Mouse (Mus musculus): Measurements from ENCODE around the gene Arcn1. TPM values are rescaled to one million over a fixed set of nuclear protein-coding genes. Genes with fewer than 3 reads are reported as not detected.

Gene Arcn1
- total RNA-seq, 2 experiments from 2014 or later: 78.3 to 102 TPM

- DNase-seq (ENCODE audit: extremely low spot score in 1 of 2, low spot score in 2 of 2): no peak
- Histone ChIP-seq H3K27ac (peak overlapping the region; percentile 3), H3K4me3 (no peak overlapping the region)
- intact Hi-C loops (cut with DNase I): no loop called here
- TF ChIP-seq CTCF (IDR thresholded peaks at IDR 0.05): no peak
These were observed 43.4 kb downstream of the Arcn1 start for GRCm38 (mm10) chr9:44724223-44724622.

- TF ChIP-seq CTCF (IDR thresholded peaks at IDR 0.05): no peak
- Histone ChIP-seq H3K27ac (peak overlapping the region; percentile 3), H3K4me3 (no peak overlapping the region)
- no peak for DNase-seq (ENCODE audit: extremely low spot score in 1 of 2, low spot score in 2 of 2)
- intact Hi-C loops (cut with DNase I): no loop called here
These were observed 44.1 kb downstream of the Arcn1 start for GRCm38 (mm10) chr9:44723521-44724041.

- no peak overlapping the region; the same call in 1 of the 2 replicates for H3K27ac ChIP-seq
- no peak overlapping the region for H3K4me3 ChIP-seq
- DNase-seq (ENCODE audit: extremely low spot score in 1 of 2, low spot score in 2 of 2): no peak
- no peak for TF ChIP-seq CTCF (IDR thresholded peaks at IDR 0.05)
- intact Hi-C loops (cut with DNase I): no loop called here
These were observed 44.6 kb downstream of the Arcn1 start for GRCm38 (mm10) chr9:44723008-44723407.

- DNase-seq (ENCODE audit: extremely low spot score in 1 of 2, low spot score in 2 of 2): no peak
- intact Hi-C loops (cut with DNase I): no loop called here
- no peak overlapping the region for H3K4me3 ChIP-seq
- TF ChIP-seq CTCF (IDR thresholded peaks at IDR 0.05): no peak
- no peak overlapping the region for H3K27ac ChIP-seq
These were observed 45.1 kb downstream of the Arcn1 start for GRCm38 (mm10) chr9:44722575-44722974.

GRCm38 (mm10) chr9:44721877-44722186, 45.8 kb downstream of the Arcn1 start:
- TF ChIP-seq CTCF (IDR thresholded peaks at IDR 0.05): no peak
- intact Hi-C loops (cut with DNase I): no loop called here
- DNase-seq (ENCODE audit: extremely low spot score in 1 of 2, low spot score in 2 of 2): no peak
- no peak overlapping the region for H3K4me3 ChIP-seq
- H3K27ac ChIP-seq: 0 out of 2 replicates have a peak overlapping the region, but pooled peaks have one; percentile 38

- peak overlapping the region; percentile 88 for H3K27ac ChIP-seq
- DNase-seq (ENCODE audit: extremely low spot score in 1 of 2, low spot score in 2 of 2): peak; percentile 81 to 86
- TF ChIP-seq CTCF (IDR thresholded peaks at IDR 0.05): peak; percentile 51
- peak overlapping the region; percentile 78 for H3K4me3 ChIP-seq
- intact Hi-C loops (cut with DNase I): no loop called here
These were observed 46.3 kb downstream of the Arcn1 start for GRCm38 (mm10) chr9:44721154-44721876.

- H3K27ac ChIP-seq: peak overlapping the region; percentile 88
- no peak for DNase-seq (ENCODE audit: extremely low spot score in 1 of 2, low spot score in 2 of 2)
- peak overlapping the region; percentile 78 for H3K4me3 ChIP-seq
- intact Hi-C loops (cut with DNase I): no loop called here
- TF ChIP-seq CTCF (IDR thresholded peaks at IDR 0.05): no peak
These were observed 47.1 kb downstream of the Arcn1 start for GRCm38 (mm10) chr9:44720358-44721153.

- intact Hi-C loops (cut with DNase I): no loop called here
- peak overlapping the region; percentile 78 for H3K4me3 ChIP-seq
- DNase-seq (ENCODE audit: extremely low spot score in 1 of 2, low spot score in 2 of 2): no peak
- TF ChIP-seq CTCF (IDR thresholded peaks at IDR 0.05): no peak
- H3K27ac ChIP-seq: peak overlapping the region; percentile 44
These were observed 47.9 kb downstream of the Arcn1 start for GRCm38 (mm10) chr9:44719632-44720357.

- Histone ChIP-seq H3K27ac (peak overlapping the region; percentile 44), H3K4me3 (no peak overlapping the region)
- intact Hi-C loops (cut with DNase I): no loop called here
- no peak for DNase-seq (ENCODE audit: extremely low spot score in 1 of 2, low spot score in 2 of 2)
- TF ChIP-seq CTCF (IDR thresholded peaks at IDR 0.05): no peak
These were observed 48.6 kb downstream of the Arcn1 start for GRCm38 (mm10) chr9:44718937-44719631.

GRCm38 (mm10) chr9:44717822-44718242, 49.8 kb downstream of the Arcn1 start:
- no peak for DNase-seq (ENCODE audit: extremely low spot score in 1 of 2, low spot score in 2 of 2)
- H3K4me3 ChIP-seq: no peak overlapping the region
- intact Hi-C loops (cut with DNase I): no loop called here
- TF ChIP-seq CTCF (IDR thresholded peaks at IDR 0.05): no peak
- no peak overlapping the region for H3K27ac ChIP-seq

Measured in left cerebral cortex, adult 2 months (tissue).